Mouse (Mus musculus): ENCODE measurements around the gene Otud4. TPM values are rescaled to one million over a fixed set of nuclear protein-coding genes. Genes with fewer than 3 reads are reported as not detected.
A peak's percentile ranks its signal among the peaks of the same experiment; 100 is the strongest.
"Not testable (repeated sequence)": the region's sequence is repeated elsewhere in the genome, so short reads cannot be mapped to it uniquely, and the experiment has no call there.

Gene Otud4
- polyA plus RNA-seq, 3 experiments from 2014 or later, result 14.1 to 18.9 (median 16.0) TPM

DNA sequence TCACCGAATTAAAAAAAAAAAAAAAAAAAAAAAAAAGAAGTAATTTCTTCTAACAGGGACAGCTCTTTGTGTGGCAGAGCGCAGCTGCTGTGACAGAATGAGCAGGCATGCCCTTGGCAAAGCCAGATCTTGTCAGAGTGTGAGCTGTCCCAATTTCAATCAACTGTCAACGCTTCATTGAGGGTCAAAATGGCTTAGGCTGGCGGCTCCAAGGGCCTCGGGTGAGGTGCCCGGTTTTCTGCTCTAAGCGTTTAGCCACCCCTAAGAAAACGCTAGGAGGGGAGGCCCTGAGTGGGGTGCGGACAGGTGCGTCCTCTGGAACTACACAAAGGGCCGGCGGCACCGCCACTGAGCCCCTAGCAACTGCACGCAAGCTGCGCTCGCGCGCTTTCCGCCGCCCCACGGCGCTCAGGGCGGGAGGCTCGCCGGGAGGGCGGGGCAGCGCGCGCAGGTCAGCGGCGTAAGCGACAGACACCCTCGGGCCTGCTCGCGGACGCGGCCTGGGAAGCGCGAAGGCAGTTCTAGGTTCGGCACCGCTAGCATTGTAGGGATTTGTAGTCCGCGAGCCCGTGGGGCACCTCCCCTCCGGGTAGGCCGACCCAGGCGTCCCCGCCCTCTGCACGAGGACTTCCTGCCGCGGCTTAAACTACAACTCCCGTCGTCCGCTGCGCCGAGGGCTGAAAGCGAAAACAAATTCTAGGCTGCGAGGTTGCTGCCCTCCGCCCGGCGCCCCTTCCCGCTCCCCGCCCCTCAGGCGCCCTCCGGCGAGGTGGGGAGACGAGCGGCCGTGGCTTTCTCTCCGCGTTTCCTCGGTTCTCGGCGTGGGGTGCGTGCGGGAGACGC is 490 bp upstream of the Otud4 start:
- ATAC-seq, result peak; percentile 95

DNA sequence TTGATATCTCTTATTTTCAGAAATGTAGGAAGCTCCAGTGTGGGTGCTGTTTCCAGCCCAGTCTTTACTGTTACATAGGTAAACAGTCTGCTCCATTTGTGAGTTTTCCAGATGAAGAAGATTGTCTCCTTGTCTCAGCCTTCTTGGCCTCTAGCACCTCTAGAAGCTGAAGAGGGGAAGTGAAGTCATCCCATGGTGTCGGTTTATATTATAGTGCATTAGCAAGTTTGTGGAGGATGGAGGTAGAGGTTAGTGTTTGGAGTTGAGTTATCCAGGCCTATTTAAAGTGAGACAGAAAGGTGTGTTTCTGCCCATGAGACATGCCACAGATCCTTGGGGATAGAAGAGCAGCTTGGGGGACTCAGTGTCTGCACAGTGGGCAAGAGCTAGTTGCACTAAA is 1.7 kb downstream of the Otud4 start:
- ATAC-seq, result no peak

DNA sequence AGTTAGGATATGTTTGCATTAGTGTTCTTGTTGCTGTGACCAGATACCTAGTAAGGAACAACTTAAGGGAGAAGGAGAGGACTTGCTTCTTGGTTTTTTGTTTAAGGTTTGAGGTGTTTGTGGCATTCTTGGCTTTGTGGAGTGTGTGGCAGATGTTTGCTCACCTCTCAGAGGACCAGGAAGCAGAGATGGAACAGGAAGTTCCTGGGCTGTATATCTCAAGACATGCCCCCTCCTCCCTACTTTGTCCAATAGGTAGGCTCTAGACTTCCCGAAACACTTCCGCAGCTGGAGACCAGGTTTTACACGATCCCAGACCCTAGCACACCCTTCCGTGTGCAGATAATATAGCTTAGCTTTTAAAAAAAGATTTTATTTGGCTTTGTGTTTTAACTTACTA is 10.2 kb downstream of the Otud4 start:
- ATAC-seq, result no peak

DNA sequence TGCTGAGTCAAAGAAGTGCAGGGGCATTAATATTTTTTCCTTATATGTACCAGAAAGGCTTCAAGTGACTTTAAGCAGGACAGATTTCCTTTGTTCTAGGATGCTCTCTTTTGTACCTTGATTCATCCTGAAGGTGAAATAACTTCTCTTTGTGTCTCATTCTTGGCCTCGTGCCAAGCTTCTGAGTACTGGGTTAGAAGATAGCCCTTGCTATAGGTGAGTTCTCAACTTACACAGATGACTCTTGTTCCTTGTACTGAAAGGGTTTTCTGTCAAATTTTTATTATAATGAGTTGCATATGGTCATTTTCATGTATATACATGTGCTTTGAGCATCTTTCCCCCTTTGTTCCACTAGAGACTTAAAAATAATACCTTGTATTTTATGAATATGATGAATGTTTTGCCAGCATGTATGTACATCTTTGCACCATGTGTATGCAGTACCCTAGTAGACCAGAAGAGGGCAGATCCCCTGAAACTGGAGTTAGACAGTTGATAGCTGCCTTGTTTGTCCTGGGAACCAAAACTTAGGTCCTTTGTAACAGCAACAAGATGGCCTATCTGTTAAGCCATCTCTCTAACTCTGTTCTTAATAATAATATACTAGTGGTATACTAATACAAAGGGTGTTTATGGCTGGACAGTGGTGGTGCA is 10.9 kb downstream of the Otud4 start:
- peak; percentile 67 for ATAC-seq

DNA sequence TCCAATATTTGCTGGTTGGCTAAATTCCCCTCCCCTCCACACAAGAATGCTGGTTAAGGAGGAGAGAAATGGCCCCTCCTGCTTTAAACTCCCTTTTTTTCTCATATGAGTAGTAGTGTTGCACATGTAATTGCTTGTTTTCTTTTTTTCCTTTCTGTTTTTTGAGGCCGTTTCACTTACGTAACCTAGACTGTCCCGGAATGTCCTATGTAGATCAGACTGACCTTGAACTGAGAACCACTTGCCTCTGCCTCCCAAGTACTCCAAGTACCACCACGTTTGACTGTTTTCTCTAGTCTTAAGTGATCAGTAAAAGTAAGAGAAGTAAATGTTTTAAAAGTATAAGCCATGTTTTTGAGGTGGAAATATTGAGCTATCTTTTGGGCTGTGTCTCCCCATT is 14.3 kb downstream of the Otud4 start:
- no peak for ATAC-seq

DNA sequence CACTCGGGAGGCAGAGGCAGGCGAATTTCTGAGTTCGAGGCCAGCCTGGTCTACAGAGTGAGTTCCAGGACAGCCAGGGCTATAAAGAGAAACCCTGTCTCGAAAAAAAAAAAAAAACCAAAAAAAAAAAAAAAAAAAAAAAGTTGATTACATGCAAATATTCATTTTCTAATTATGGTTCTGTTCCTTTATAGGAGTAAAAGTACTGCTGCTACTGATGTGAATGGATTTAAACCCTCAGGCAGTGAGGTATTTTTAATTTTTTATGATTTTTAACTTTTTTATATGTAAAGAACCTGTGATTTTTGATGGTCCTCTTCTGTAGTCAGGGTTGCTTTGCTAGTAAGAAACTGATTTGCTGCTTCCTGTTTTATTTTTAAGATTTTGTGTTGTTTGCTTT is 19.3 kb downstream of the Otud4 start:
- ATAC-seq, result not testable (repeated sequence)

DNA sequence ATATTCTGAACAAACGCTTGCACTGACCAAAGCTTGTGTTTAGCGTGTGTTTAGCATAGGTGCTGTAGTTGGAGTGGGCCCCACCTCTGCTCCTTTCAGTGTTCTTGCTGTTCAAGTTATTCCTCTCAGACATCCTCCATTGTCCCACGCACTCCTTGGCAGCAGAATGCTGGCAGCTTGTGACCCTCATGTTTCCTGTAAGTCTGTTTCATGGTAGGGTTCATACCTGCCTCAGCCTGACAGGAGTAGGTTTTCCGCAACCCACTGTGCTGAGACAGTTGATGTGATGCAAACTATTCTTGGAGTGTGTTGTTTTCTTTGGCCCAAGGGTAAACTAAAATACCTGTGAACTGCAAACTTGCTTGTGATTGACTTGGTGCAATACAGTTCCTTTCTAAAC is 37.0 kb downstream of the Otud4 start:
- no peak for ATAC-seq

DNA sequence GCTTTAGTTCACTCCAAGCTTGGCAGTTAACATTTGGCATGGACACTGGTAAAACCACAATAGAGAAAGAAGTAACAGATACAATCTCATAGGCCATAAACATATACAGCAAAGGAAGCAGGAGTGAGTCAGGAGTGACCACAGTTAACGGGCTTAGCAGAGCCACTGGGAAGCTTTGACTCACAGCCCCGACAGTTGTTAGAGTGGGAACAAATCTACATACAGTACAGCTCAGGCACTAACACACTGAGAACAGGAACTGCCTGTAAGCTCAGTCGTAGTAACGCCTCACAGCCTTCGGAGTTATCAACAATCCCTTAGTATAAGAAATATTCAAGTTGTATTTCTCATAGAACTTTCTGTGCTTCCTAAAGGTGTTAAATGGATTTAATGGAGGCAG is 39.6 kb downstream of the Otud4 start:
- no peak for ATAC-seq

DNA sequence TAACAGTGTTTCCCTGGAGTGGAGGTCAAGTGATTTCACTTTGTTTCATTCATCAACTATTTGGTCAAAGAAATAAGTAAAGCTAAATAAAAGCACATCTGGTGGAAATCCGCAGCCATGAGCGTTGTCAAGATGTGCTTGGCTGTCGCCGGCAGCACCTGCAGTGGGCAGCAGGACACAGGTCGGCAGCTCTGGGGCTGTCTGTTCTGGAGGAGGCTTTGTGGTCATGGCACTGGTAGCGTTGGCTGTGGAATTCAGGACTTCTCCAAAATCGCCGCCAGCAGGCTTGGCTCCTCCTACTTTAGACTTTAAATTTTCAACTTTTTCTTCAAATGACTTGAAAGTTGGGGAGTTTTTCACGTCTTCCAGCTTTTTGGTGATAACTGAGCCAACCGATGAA is 40.7 kb downstream of the Otud4 start:
- not testable (repeated sequence) for ATAC-seq

DNA sequence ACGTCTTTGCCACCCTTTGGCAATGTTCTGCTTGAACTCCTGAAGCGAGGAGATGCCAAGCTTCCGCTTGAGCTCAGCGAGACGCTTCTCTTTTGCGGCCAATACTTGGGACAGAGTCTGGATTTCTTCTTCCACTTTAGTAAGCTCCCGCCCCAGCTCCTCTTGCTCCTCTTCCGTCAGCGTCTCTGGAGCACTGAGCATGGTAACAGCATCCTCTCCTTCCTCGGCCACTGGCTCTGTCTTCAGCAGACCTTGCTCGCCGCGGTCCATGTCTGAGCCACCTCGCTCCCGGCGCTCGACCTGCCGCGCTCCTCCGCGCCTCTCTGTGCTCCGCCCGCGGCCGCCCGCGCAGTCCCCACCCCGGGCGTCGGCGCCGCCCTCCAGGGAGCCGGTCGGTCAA is 41.1 kb downstream of the Otud4 start:
- peak; percentile 39 for ATAC-seq

DNA sequence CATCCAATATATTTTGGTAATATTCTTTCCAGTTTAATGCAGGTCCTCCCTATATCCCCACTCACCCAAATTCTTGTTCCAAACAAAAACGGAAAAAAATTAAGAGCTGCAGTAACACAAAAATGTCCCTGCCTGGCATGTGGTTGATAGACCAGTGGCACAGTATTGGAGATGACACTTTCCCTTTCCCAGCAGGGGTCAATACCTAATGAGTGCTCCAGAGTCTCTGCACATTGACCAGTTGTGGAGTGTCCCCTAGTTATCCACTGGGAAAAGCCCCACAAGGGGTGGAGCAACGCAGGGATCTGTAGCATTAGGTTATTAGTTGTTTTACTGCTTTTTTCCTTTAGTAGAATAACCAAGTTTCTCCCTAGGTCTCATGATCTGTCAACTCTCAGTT is 41.5 kb downstream of the Otud4 start:
- ATAC-seq, result no peak

DNA sequence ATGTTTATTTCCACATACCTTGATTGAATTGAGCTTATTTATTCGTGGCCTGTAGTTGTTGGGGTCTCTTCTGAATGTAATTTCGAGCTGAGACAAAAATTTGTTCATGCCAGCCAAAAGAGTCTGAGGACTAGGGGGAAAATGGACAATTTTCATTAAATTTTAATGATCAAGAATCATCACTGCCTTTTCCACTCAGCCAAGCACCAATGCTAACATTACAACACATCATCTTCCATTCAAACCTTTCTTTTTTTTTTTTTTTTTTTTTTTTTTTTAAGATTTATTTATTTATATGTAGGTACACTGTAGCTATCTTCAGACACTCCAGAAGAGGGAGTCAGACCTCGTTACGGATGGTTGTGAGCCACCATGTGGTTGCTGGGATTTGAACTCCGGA is 46.5 kb downstream of the Otud4 start:
- ATAC-seq, result not testable (repeated sequence)

DNA sequence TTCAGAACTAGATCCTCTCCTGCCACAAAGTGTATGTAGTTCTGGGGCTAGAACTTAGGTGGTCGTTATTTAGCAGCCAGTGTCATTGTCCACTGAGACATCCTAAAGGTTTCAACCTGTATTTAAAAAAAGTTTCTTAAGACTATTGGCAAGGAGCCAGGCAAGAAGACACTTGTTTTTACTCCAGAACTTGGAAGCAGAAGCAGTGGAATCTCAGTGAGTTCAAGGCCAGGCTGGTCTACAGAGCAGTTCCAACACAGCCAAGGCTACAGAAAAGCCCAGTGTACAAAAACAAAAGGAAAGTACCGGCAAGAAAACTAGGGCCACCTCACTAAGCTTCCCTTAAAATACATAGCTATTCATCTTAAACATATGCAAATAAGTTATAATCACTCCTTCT is 53.1 kb downstream of the Otud4 start:
- no peak for ATAC-seq

DNA sequence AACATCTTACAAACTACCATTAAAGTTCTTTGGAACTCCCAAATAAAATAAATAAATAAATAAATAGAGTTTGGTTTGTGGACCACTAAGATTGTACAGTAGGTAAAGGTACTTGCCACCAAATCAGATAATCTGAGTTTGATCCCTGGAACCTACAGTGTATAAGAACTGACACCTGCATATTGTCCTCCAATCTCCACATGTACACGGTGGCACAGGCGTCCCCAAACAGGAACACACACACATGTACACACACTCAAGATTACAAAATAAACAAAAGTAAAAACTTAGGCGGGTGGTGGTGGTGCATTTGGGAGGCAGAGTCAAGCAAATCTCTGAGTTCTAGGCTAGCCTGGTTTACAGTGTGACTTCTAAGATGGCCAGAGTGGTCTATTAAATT is 67.3 kb downstream of the Otud4 start:
- no peak for ATAC-seq

DNA sequence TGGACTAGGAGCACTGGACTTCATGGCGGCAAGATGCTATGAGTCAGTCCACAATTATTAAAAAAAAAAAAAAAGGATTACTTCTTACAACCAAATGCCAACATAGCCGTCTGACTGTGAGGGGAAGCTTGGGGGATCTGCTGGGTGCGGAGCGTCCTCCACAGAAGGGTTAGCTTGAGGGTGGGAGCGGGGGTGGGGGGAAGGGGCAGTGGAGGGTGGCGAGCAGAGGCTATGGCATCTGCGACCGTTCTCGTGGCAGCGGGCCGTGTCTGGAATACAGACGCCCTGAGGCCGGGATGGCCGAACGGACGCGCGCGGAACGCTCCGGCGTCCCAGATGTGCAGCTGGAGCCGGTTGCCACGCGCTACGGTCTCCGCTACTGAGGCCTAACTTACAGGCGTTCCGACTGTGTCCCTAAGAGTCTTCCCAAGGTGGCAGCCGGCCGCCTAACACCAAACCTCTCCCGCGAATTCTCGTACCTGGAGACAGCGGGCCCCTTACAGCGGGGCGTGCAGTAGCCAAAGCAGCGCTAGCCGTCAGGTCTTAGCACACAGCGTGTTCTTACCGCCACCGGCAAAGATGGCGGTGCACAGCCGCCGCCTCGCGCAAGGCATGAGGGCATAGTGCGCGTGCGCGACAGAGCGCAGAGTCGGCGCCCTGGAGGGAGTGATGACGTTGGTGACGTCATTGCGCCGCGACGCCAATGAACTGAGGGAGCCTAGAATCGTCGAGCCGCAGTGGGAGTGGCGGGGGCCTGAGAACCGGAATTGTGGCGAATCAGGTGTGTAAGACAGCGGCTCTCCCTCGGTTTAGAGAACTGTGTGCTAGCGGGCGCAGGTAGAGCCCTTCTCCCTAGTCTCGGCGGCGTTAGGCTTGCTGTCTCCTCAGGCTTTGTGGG is 71.9 kb downstream of the Otud4 start, which contains the start of the genes Abce1 and Anapc10:
TSS of gene Abce1 (minus strand) at position 677 of the 898 bp plus-strand sequence.
TSS of gene Anapc10 (plus strand) at position 757 of the 898 bp plus-strand sequence.
- peak; percentile 96 for ATAC-seq

DNA sequence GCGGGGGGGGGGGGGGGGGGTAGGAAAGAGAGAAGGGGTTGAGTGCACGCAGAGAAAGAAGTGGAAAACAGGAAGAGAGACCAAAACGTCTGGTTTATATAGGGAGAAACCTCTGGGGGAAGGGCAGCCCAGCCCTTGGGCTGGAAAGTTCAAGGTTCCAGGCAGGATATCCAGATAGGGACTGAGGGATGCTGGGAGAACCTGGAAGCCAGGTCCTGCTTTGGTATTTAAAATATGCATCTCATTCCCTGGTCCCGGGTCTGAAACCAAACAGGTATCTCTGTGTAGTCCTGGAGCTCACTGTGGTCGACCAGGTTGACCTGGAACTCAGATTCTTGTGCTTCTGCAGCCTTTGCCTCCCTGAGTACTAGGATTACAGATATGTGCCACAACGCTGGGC is 73.3 kb downstream of the Otud4 start:
- no peak for ATAC-seq

DNA sequence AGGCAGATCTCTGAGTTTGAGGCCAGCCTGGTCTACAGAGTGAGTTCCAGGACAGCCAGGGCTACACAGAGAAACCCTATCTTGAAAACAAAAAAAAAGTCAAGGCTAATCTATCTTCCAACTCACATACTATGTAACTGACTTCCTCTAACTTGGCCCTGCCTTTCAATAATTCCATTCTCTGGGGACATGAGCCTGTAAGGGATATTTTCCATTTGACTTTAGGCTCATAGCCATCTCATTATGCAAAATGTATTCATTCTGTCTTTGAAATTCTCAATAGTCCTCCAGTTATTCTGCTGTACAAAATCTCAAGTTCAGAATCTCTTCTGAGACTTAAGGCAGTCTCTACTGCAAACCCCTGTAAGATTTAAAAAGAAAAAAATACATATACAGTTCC is 82.1 kb downstream of the Otud4 start:
- ATAC-seq, result no peak

DNA sequence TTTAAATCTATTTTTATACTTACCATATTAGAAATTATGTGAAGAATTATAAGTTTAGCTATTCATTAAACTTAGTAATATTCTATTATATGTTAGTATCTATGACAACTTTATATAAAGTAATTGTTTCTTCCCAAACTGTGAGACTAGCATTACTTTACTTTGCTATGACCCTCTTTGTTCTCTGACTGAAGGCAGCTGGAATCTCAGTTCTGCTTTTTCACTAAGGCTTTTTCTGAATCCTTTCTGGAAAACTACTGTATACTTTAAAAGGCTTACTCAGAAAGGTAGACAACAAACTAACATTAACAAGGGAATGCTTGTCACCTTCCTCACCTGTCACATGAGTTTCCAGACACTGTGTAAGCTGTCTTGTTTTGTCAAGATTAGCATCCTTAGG is 83.9 kb downstream of the Otud4 start:
- ATAC-seq, result no peak

DNA sequence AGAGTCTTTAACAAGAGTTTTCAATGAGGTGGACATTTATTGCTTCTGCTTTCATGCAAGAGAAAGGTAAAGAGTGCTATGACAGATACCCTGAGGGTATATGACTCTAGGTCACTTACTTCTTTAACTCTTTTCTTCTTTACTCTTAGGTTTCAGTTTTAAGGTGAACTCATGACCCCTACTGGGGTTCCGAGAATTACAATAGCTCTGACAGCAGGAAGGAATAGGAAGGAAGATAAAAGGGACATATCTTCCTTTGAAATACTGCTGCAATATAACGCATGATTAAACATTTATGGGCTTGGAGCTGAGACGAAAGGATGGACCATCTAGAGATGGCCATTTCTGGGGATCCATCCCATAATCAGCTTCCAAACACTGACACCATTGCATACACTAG is 85.2 kb downstream of the Otud4 start:
- ATAC-seq, result peak; percentile 64

Data from inflammation-experienced regulatory T-cells, adult 6 months (primary cell).